Mouse (Mus musculus): ENCODE measurements around the gene Ifngr1. TPM values are rescaled to one million over a fixed set of nuclear protein-coding genes. Genes with fewer than 3 reads are reported as not detected.

Ifngr1 gene
- polyA plus RNA-seq, 1 experiment from 2014 or later, result 72.9 TPM

- no peaks in the 10 kb centered on the region for H3K4me1 ChIP-seq (replicated peaks; ENCODE audit: control insufficient read depth, insufficient read depth)
- 34% methylated on average over 7 of the region's 7 CpGs for WGBS
- H3K36me3 ChIP-seq (ENCODE audit: control insufficient read depth, insufficient read depth, low read length), result peaks cover 9% of the 10 kb centered on the region
- H3K9ac ChIP-seq (ENCODE audit: low read length), result no peak overlapping the region
- no peak overlapping the region; the same call in 1 of the 2 replicates for H3K27ac ChIP-seq (replicated peaks)
- no peaks in the 10 kb centered on the region for H3K27me3 ChIP-seq (ENCODE audit: control insufficient read depth, insufficient read depth, low read length)
- H3K9me3 ChIP-seq (ENCODE audit: control insufficient read depth, low read length), result no peaks in the 10 kb centered on the region
- ATAC-seq (ENCODE audit: low FRiP score, low TSS enrichment) (peak; percentile 36; the same call in 1 of the 2 replicates), DNase-seq (ENCODE audit: low spot score) (no peak)
- H3K4me2 ChIP-seq (replicated peaks; ENCODE audit: low read depth), result no peak overlapping the region
- TF ChIP-seq CTCF (IDR thresholded peaks at IDR 0.05; ENCODE audit: low read depth), result no peak
- TF ChIP-seq EP300 (optimal IDR thresholded peaks at IDR 0.05), result no peak
- H3K4me3 ChIP-seq (ENCODE audit: low read depth, low read length), result no peak overlapping the region
Observed at GRCm38 (mm10) chr10:19613111-19613753, 21.5 kb downstream of the Ifngr1 start.

DNA sequence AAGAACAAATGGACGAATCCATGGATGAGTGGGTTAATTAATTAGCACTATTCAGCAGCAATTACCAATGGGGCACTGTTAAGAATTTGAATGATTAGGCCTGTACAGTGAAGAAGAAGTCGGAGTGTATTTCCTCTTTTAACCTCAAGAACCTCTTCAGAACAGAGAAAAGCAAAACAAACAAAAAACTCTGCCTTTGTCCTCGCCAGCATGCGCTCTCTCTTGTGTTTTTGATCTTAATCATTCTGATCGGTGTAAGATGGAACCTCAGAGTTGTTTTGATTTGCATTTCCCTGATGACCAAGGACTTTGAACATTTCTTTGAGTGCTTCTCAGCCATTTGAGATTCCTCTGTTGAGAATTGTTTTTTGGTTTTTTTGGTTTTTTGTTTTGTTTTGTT is 28.0 kb downstream of the Ifngr1 start:
- H3K9ac ChIP-seq (ENCODE audit: low read length), result no peak overlapping the region
- no peak overlapping the region for H3K27ac ChIP-seq (replicated peaks)
- TF ChIP-seq CTCF (IDR thresholded peaks at IDR 0.05; ENCODE audit: low read depth) (no peak), EP300 (optimal IDR thresholded peaks at IDR 0.05) (no peak)
- 72% methylated on average over 5 of the region's 5 CpGs for WGBS
- ATAC-seq (ENCODE audit: low FRiP score, low TSS enrichment), result no peak
- H3K4me1 ChIP-seq (replicated peaks; ENCODE audit: control insufficient read depth, insufficient read depth), result no peaks in the 10 kb centered on the region
- H3K9me3 ChIP-seq (ENCODE audit: control insufficient read depth, low read length), result no peaks in the 10 kb centered on the region
- no peak overlapping the region for H3K4me3 ChIP-seq (ENCODE audit: low read depth, low read length)
- no peak overlapping the region for H3K4me2 ChIP-seq (replicated peaks; ENCODE audit: low read depth)
- no peaks in the 10 kb centered on the region for H3K36me3 ChIP-seq (ENCODE audit: control insufficient read depth, insufficient read depth, low read length)
- no peaks in the 10 kb centered on the region for H3K27me3 ChIP-seq (ENCODE audit: control insufficient read depth, insufficient read depth, low read length)
- no peak for DNase-seq (ENCODE audit: low spot score)

- H3K27me3 ChIP-seq (ENCODE audit: control insufficient read depth, insufficient read depth, low read length), result no peaks in the 10 kb centered on the region
- no peak within 1 kb of the TSS for H3K27ac ChIP-seq (replicated peaks)
- no peak for DNase-seq (ENCODE audit: low spot score)
- no peaks in the 10 kb centered on the region for H3K36me3 ChIP-seq (ENCODE audit: control insufficient read depth, insufficient read depth, low read length)
- 78% methylated on average over 2 of the region's 2 CpGs for WGBS
- H3K4me3 ChIP-seq (ENCODE audit: low read depth, low read length), result no peak within 1 kb of the TSS
- no peak within 1 kb of the TSS for H3K4me2 ChIP-seq (replicated peaks; ENCODE audit: low read depth)
- no peak for ATAC-seq (ENCODE audit: low FRiP score, low TSS enrichment)
- H3K9ac ChIP-seq (ENCODE audit: low read length), result no peak within 1 kb of the TSS
- no peaks in the 10 kb centered on the region for H3K9me3 ChIP-seq (ENCODE audit: control insufficient read depth, low read length)
- no peaks in the 10 kb centered on the region for H3K4me1 ChIP-seq (replicated peaks; ENCODE audit: control insufficient read depth, insufficient read depth)
- no peak for TF ChIP-seq CTCF (IDR thresholded peaks at IDR 0.05; ENCODE audit: low read depth)
- no peak for TF ChIP-seq EP300 (optimal IDR thresholded peaks at IDR 0.05)
Observed at GRCm38 (mm10) chr10:19621408-19622048, 29.8 kb downstream of the Ifngr1 start, which contains the start of gene Il22ra2. Il22ra2 (plus strand) TSS chr10:19621998.

GRCm38 (mm10) chr10:19624617-19625016 is 32.9 kb downstream of the Ifngr1 start:
- Histone ChIP-seq H3K36me3 (ENCODE audit: control insufficient read depth, insufficient read depth, low read length) (no peaks in the 10 kb centered on the region), H3K4me3 (ENCODE audit: low read depth, low read length) (no peak overlapping the region), H3K9ac (ENCODE audit: low read length) (no peak overlapping the region), H3K4me1 (replicated peaks; ENCODE audit: control insufficient read depth, insufficient read depth) (no peaks in the 10 kb centered on the region), H3K9me3 (ENCODE audit: control insufficient read depth, low read length) (no peaks in the 10 kb centered on the region), H3K4me2 (replicated peaks; ENCODE audit: low read depth) (no peak overlapping the region), H3K27ac (replicated peaks) (no peak overlapping the region), H3K27me3 (ENCODE audit: control insufficient read depth, insufficient read depth, low read length) (no peaks in the 10 kb centered on the region)
- DNase-seq (ENCODE audit: low spot score) (no peak), ATAC-seq (ENCODE audit: low FRiP score, low TSS enrichment) (no peak)
- TF ChIP-seq EP300 (optimal IDR thresholded peaks at IDR 0.05) (no peak), CTCF (IDR thresholded peaks at IDR 0.05; ENCODE audit: low read depth) (no peak)
- WGBS, result 84% methylated on average over 1 of the region's 1 CpGs

DNA sequence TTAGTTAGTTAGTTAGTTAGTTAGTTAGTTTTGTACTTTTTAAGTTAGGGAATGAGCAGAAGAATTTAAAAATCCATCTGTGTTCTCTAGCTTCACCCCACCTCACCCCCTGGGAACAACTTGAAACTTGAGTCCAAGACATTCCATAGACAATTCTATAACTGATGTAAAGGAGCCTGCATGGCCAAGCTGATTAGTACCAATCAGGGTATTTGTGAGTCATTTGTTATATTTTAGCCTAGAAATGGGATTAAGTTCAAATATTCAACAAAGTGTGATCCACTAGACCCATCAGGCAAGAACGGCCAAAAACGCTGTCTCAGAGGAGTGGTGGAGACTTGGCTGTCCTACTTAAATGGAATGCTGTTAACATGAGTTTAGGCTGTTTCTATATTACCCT is 35.6 kb downstream of the Ifngr1 start:
- Histone ChIP-seq H3K9me3 (ENCODE audit: control insufficient read depth, low read length) (no peaks in the 10 kb centered on the region), H3K4me2 (replicated peaks; ENCODE audit: low read depth) (no peak overlapping the region), H3K9ac (ENCODE audit: low read length) (no peak overlapping the region), H3K27ac (replicated peaks) (no peak overlapping the region), H3K36me3 (ENCODE audit: control insufficient read depth, insufficient read depth, low read length) (no peaks in the 10 kb centered on the region), H3K27me3 (ENCODE audit: control insufficient read depth, insufficient read depth, low read length) (no peaks in the 10 kb centered on the region), H3K4me3 (ENCODE audit: low read depth, low read length) (no peak overlapping the region), H3K4me1 (replicated peaks; ENCODE audit: control insufficient read depth, insufficient read depth) (no peaks in the 10 kb centered on the region)
- no peak for DNase-seq (ENCODE audit: low spot score)
- 0 out of 2 replicates have a peak, but pooled peaks have one; percentile 8 for ATAC-seq (ENCODE audit: low FRiP score, low TSS enrichment)
- WGBS, result 46% methylated on average over 2 of the region's 2 CpGs
- TF ChIP-seq EP300 (optimal IDR thresholded peaks at IDR 0.05) (no peak), CTCF (IDR thresholded peaks at IDR 0.05; ENCODE audit: low read depth) (no peak)

GRCm38 (mm10) chr10:19627748-19628147 is 36.0 kb downstream of the Ifngr1 start:
- Histone ChIP-seq H3K4me3 (ENCODE audit: low read depth, low read length) (no peak overlapping the region), H3K36me3 (ENCODE audit: control insufficient read depth, insufficient read depth, low read length) (no peaks in the 10 kb centered on the region), H3K27me3 (ENCODE audit: control insufficient read depth, insufficient read depth, low read length) (no peaks in the 10 kb centered on the region), H3K9me3 (ENCODE audit: control insufficient read depth, low read length) (no peaks in the 10 kb centered on the region), H3K27ac (replicated peaks) (no peak overlapping the region), H3K4me2 (replicated peaks; ENCODE audit: low read depth) (no peak overlapping the region), H3K4me1 (replicated peaks; ENCODE audit: control insufficient read depth, insufficient read depth) (no peaks in the 10 kb centered on the region), H3K9ac (ENCODE audit: low read length) (no peak overlapping the region)
- 58% methylated on average over 4 of the region's 4 CpGs for WGBS
- ATAC-seq (ENCODE audit: low FRiP score, low TSS enrichment) (peak; percentile 53; the same call in 1 of the 2 replicates), DNase-seq (ENCODE audit: low spot score) (no peak)
- no peak for TF ChIP-seq CTCF (IDR thresholded peaks at IDR 0.05; ENCODE audit: low read depth)
- peak; percentile 89 for TF ChIP-seq EP300 (optimal IDR thresholded peaks at IDR 0.05)

Data from stomach, postnatal 0 days (tissue).